ENCODE assay signal across 11 mouse cellular contexts in the genomic region with DNA sequence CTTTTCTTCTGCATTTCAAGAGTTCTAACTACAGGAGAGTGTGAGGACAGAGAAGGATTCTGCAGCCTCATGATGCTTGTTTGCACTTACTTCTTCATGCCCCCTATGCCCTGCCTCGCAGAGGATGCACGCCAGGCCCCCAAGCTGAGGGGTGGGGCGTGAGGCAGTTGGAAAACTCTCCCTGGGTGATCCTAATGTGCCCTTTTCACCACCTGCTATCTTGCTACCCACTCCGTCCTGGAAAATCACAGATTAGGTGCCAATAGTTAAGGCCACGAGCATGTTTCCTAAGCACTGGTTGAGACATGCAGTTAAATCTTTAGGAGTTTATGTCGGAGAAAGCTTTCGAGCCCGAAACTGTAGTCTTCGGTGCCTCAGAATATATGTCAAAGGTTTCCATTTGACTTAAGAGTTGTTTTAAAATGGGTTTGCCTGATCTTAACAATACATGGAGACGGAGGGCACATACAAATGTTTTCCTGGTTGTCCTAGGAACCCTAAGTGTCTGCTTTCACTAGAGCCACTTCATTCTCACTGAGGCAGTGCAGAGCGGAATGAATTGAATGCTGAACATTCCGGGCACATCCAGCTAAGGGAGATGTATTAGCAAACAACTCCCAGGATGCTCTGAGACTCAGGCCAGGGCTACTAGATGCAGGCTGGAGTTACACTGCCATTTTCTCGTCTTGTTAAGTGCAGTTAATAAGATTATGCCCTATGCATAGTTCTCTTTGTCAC. TPM values are rescaled to one million over a fixed set of nuclear protein-coding genes. Genes with fewer than 3 reads are reported as not detected.
DNase-seq lines count a peak whose midpoint lies in the region; ATAC-seq and TF ChIP-seq lines count a peak whose summit lies in the region.
"Had no signal": no experiment of that assay in that cellular context is flagged by ENCODE, and none has a peak within 500 bp of the region (broad histone marks: within the 10 kb centered on the region; RNA-seq: fewer than 3 reads in every experiment).

No protein-coding gene starts in this region.

- DNase-seq in embryo, embryonic 10.5 days (ENCODE audit: low spot score) = peak; percentile 7
- DNase-seq in embryo, embryonic 9.5 days (ENCODE audit: extremely low spot score) = no peak
- DNase-seq in midbrain, postnatal 0 days (ENCODE audit: low spot score) = no peak
- DNase-seq in lung, postnatal 25 days (ENCODE audit: low spot score) = peak; percentile 57
- DNase-seq in urinary bladder, postnatal 4 days (ENCODE audit: low spot score in 2 of 2) = no peak
- DNase-seq: cerebellum, adult 8-10 months; thymus, postnatal 25 days had no signal

- no peak overlapping the region for H3K9ac ChIP-seq in midbrain, embryonic 12.5 days (replicated peaks)
- no peak overlapping the region for H3K9ac ChIP-seq in midbrain, postnatal 0 days (replicated peaks; ENCODE audit: low read length, poor library complexity, severe bottlenecking)
- H3K9ac ChIP-seq in heart, embryonic 16.5 days (ENCODE audit: low read length) = no peak overlapping the region
- H3K9ac ChIP-seq in intestine, postnatal 0 days (ENCODE audit: low read depth, low read length) = no peak overlapping the region
- H3K9ac ChIP-seq: kidney, embryonic 15.5 days had no signal

- H3K36me3 ChIP-seq in midbrain, embryonic 12.5 days = no peaks in the 10 kb centered on the region
- no peaks in the 10 kb centered on the region for H3K36me3 ChIP-seq in midbrain, postnatal 0 days (ENCODE audit: insufficient read depth, low read length)
- H3K36me3 ChIP-seq in heart, embryonic 16.5 days (ENCODE audit: control insufficient read depth, insufficient read depth) = no peaks in the 10 kb centered on the region
- H3K36me3 ChIP-seq in intestine, postnatal 0 days (ENCODE audit: control insufficient read depth, insufficient read depth) = no peaks in the 10 kb centered on the region
- H3K36me3 ChIP-seq: kidney, embryonic 15.5 days had no signal

- no peak overlapping the region for H3K27ac ChIP-seq in midbrain, embryonic 12.5 days (replicated peaks)
- H3K27ac ChIP-seq in midbrain, postnatal 0 days (ENCODE audit: low read depth, low read length) = no peak overlapping the region
- peak overlapping the region; percentile 87 for H3K27ac ChIP-seq in heart, embryonic 16.5 days (ENCODE audit: low read length)
- no peak overlapping the region for H3K27ac ChIP-seq in intestine, postnatal 0 days (ENCODE audit: low read depth, low read length)
- H3K27ac ChIP-seq: kidney, embryonic 15.5 days had no signal

- no peaks in the 10 kb centered on the region for H3K4me1 ChIP-seq in midbrain, embryonic 12.5 days
- no peaks in the 10 kb centered on the region for H3K4me1 ChIP-seq in midbrain, postnatal 0 days (ENCODE audit: insufficient read depth, low read length)
- H3K4me1 ChIP-seq in heart, embryonic 16.5 days (ENCODE audit: control insufficient read depth, insufficient read depth, low read length) = no peaks in the 10 kb centered on the region
- no peaks in the 10 kb centered on the region for H3K4me1 ChIP-seq in intestine, postnatal 0 days (replicated peaks; ENCODE audit: control insufficient read depth, insufficient read depth, low read length)
- H3K4me1 ChIP-seq: kidney, embryonic 15.5 days had no signal

- no peaks in the 10 kb centered on the region for H3K9me3 ChIP-seq in midbrain, embryonic 12.5 days
- H3K9me3 ChIP-seq in midbrain, postnatal 0 days (ENCODE audit: low read length) = no peaks in the 10 kb centered on the region
- H3K9me3 ChIP-seq in heart, embryonic 16.5 days (replicated peaks; ENCODE audit: control insufficient read depth, low read length) = no peaks in the 10 kb centered on the region
- H3K9me3 ChIP-seq in intestine, postnatal 0 days (ENCODE audit: control insufficient read depth) = no peaks in the 10 kb centered on the region
- H3K9me3 ChIP-seq: kidney, embryonic 15.5 days had no signal

- no peak overlapping the region for H3K4me2 ChIP-seq in midbrain, embryonic 12.5 days (replicated peaks)
- no peak overlapping the region for H3K4me2 ChIP-seq in midbrain, postnatal 0 days (ENCODE audit: low read depth, low read length, poor library complexity, severe bottlenecking)
- H3K4me2 ChIP-seq in heart, embryonic 16.5 days (ENCODE audit: low read depth, low read length) = peak overlapping the region; percentile 52
- no peak overlapping the region for H3K4me2 ChIP-seq in intestine, postnatal 0 days (replicated peaks; ENCODE audit: low read depth)
- H3K4me2 ChIP-seq: kidney, embryonic 15.5 days had no signal

- peak; percentile 38; the same call in 1 of the 2 replicates for ATAC-seq in midbrain, embryonic 12.5 days (ENCODE audit: low FRiP score, low read depth)
- no peak for ATAC-seq in midbrain, postnatal 0 days (ENCODE audit: low FRiP score)
- peak; percentile 95 for ATAC-seq in heart, embryonic 16.5 days (replicated peaks; ENCODE audit: extremely low read depth, insufficient read depth, low FRiP score)
- no peak for ATAC-seq in intestine, postnatal 0 days

- no peak overlapping the region for H3K4me3 ChIP-seq in midbrain, embryonic 12.5 days
- H3K4me3 ChIP-seq in midbrain, postnatal 0 days (ENCODE audit: low read depth, low read length) = no peak overlapping the region
- peak overlapping the region; percentile 23; the same call in 1 of the 2 replicates for H3K4me3 ChIP-seq in heart, embryonic 16.5 days (ENCODE audit: low read length)
- H3K4me3 ChIP-seq in intestine, postnatal 0 days (ENCODE audit: low read depth, low read length) = no peak overlapping the region
- H3K4me3 ChIP-seq: kidney, embryonic 15.5 days had no signal

- H3K27me3 ChIP-seq in midbrain, embryonic 12.5 days = no peaks in the 10 kb centered on the region
- H3K27me3 ChIP-seq in midbrain, postnatal 0 days (ENCODE audit: insufficient read depth, low read length) = no peaks in the 10 kb centered on the region
- no peaks in the 10 kb centered on the region for H3K27me3 ChIP-seq in heart, embryonic 16.5 days (ENCODE audit: control insufficient read depth, insufficient read depth, low read length)
- H3K27me3 ChIP-seq in intestine, postnatal 0 days (replicated peaks; ENCODE audit: control insufficient read depth, insufficient read depth, low read length) = no peaks in the 10 kb centered on the region
- H3K27me3 ChIP-seq: kidney, embryonic 15.5 days had no signal

- TF ChIP-seq CTCF in midbrain, postnatal 0 days (IDR thresholded peaks at IDR 0.05) = no peak
- no peak for TF ChIP-seq CTCF in intestine, postnatal 0 days (IDR thresholded peaks at IDR 0.05; ENCODE audit: low read depth)

- 75% methylated on average over 13 of the region's 13 CpGs for WGBS in midbrain, embryonic 12.5 days
- 76% methylated on average over 13 of the region's 13 CpGs for WGBS in midbrain, postnatal 0 days
- 41% methylated on average over 13 of the region's 13 CpGs for WGBS in heart, embryonic 16.5 days
- 67% methylated on average over 13 of the region's 13 CpGs for WGBS in intestine, postnatal 0 days

RNA-seq across cellular contexts. Expression of gene Rgs2, which starts 51.7 kb away (rescaled TPM):
- polyA plus RNA-seq in midbrain, embryonic 12.5 days (2016; fragmentation: Nextera tagmentation; extraction: Ambion mirVana) = 108 and 111 TPM in 2 replicates
- 26.4 and 34.4 TPM in 2 replicates for total RNA-seq in midbrain, postnatal 0 days (2014; rRNA removed)
- polyA plus RNA-seq in midbrain, postnatal 0 days (2015; fragmentation: Nextera tagmentation; extraction: Ambion mirVana) = 83.3 and 85.2 TPM in 2 replicates
- polyA plus RNA-seq in heart, embryonic 16.5 days (2015; fragmentation: Nextera tagmentation; extraction: Ambion mirVana) = 30.6 and 37.5 TPM in 2 replicates
- polyA plus RNA-seq in intestine, postnatal 0 days (2015; fragmentation: Nextera tagmentation; extraction: Ambion mirVana) = 87.6 and 91.2 TPM in 2 replicates

Comparison
In these comparisons a context has a peak if more than half of its experiments do, and no peak if none do; other contexts are left out.
1. DNase-seq: peak in embryo, embryonic 10.5 days (single experiment) and lung, postnatal 25 days (single experiment); none in embryo, embryonic 9.5 days (single experiment), midbrain, postnatal 0 days (single experiment) and urinary bladder, postnatal 4 days (0 of 2).
2. ATAC-seq: peak in midbrain, embryonic 12.5 days (single experiment) and heart, embryonic 16.5 days (single experiment); none in midbrain, postnatal 0 days (single experiment) and intestine, postnatal 0 days (single experiment).